22 mouse cellular contexts compared by ENCODE assay signal in the genomic region with DNA sequence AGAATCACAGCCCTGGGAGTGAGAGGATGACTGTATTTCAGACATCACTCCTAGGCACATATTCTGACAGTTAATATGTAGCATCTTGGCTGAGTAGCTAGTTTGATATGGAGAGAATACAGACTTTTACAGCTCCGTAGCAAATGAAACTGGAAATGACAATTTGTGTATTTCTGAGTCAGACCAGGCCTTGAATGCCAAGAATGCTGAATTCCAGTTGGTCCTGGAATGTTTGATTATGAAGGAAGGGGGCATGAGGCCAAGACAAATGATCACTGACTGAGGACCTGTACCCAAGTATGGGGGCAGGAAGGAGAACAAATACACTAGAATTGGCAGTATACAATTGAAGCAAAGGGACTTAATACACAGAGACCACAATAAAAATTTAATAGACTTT. TPM values are rescaled to one million over a fixed set of nuclear protein-coding genes. Genes with fewer than 3 reads are reported as not detected.
DNase-seq lines count a peak whose midpoint lies in the region; TF ChIP-seq lines count a peak whose summit lies in the region.
"Had no signal": no experiment of that assay in that cellular context is flagged by ENCODE, and none has a peak within 500 bp of the region (broad histone marks: within the 10 kb centered on the region; RNA-seq: fewer than 3 reads in every experiment).

No protein-coding gene starts in this region.

- DNase-seq in adrenal gland, postnatal 14 days, result peak; percentile 39
- DNase-seq in adrenal gland, adult 8-10 months, result no peak
- DNase-seq in kidney, postnatal 14 days, result peak; percentile 21
- DNase-seq in kidney, adult 18-20 months, result no peak
- DNase-seq in lung, postnatal 10 days, result peak; percentile 15
- DNase-seq in lung, postnatal 25 days (ENCODE audit: low spot score), result no peak
- DNase-seq in retina, embryonic 14.5 days (ENCODE audit: low spot score), result no peak
- DNase-seq: B cell, adult 2 months; cerebellum, adult 9-10 months; kidney, adult 11 months; left cerebral cortex, postnatal 4 days; right cerebral cortex, postnatal 14 days; spleen, adult 18-20 months had no signal

- peak overlapping the region; percentile 13 for H3K4me2 ChIP-seq in myocyte (ENCODE audit: low read depth)
- H3K4me2 ChIP-seq: heart, embryonic 13.5 days; hindbrain, embryonic 13.5 days; limb, embryonic 15.5 days; liver, embryonic 15.5 days; midbrain, embryonic 13.5 days had no signal

- H3K36me3 ChIP-seq in myocyte (ENCODE audit: control insufficient read depth, insufficient read depth), result no peaks in the 10 kb centered on the region
- H3K36me3 ChIP-seq: G1E; heart, embryonic 13.5 days; hindbrain, embryonic 13.5 days; limb, embryonic 15.5 days; liver, embryonic 15.5 days; midbrain, embryonic 13.5 days had no signal

- no peak overlapping the region for H3ac ChIP-seq in myocyte (ENCODE audit: control insufficient read depth, insufficient read length)

- H3K79me2 ChIP-seq in myocyte (ENCODE audit: control insufficient read depth, insufficient read depth), result no peaks in the 10 kb centered on the region

- no peaks in the 10 kb centered on the region for H3K27me3 ChIP-seq in myocyte (ENCODE audit: control insufficient read depth, insufficient read depth, insufficient read length)
- H3K27me3 ChIP-seq: CH12.LX; heart, embryonic 13.5 days; hindbrain, embryonic 13.5 days; limb, embryonic 15.5 days; liver, embryonic 15.5 days; midbrain, embryonic 13.5 days had no signal

- no peak for TF ChIP-seq POLR2A in myocyte (IDR thresholded peaks at IDR 0.05; ENCODE audit: insufficient read length, low read depth)

- no peak overlapping the region for H3K4me3 ChIP-seq in myocyte
- H3K4me3 ChIP-seq: heart, embryonic 13.5 days; hindbrain, embryonic 13.5 days; limb, embryonic 15.5 days; liver, embryonic 15.5 days; midbrain, embryonic 13.5 days had no signal

TF ChIP-seq in myocyte, 11 proteins besides CTCF, POLR2A, EP300 and RAD21:
- TF ChIP-seq SRF (IDR thresholded peaks at IDR 0.05; ENCODE audit: control insufficient read depth, insufficient read length, low read depth) (no peak), E2F4 (IDR thresholded peaks at IDR 0.05; ENCODE audit: insufficient read depth) (no peak), MYOG (IDR thresholded peaks at IDR 0.05; ENCODE audit: control insufficient read depth in 1 of 3, insufficient read depth in 1 of 3, insufficient read length in 2 of 3, low read depth in 2 of 3) (no peak), MAX (IDR thresholded peaks at IDR 0.05; ENCODE audit: low read depth) (no peak), CEBPB (IDR thresholded peaks at IDR 0.05; ENCODE audit: insufficient read depth, poor library complexity, severe bottlenecking) (no peak), POLR2AphosphoS2 (IDR thresholded peaks at IDR 0.05; ENCODE audit: insufficient read length, low read depth) (no peak), REST (IDR thresholded peaks at IDR 0.05; ENCODE audit: insufficient read depth, insufficient read length) (no peak), TCF3 (IDR thresholded peaks at IDR 0.05; ENCODE audit: insufficient read length, low read depth) (no peak), USF1 (IDR thresholded peaks at IDR 0.05; ENCODE audit: low read depth) (no peak), TCF12 (IDR thresholded peaks at IDR 0.05; ENCODE audit: insufficient read depth, poor library complexity, severe bottlenecking) (no peak), MYOD1 (IDR thresholded peaks at IDR 0.05; ENCODE audit: control insufficient read depth in 1 of 3, insufficient read length in 2 of 3, low read depth in 2 of 3) (no peak)

RNA-seq across cellular contexts. Expression of gene Plcb1, which starts 14.4 kb away (rescaled TPM):
- 46.0 and 56.2 TPM in 2 replicates for total RNA-seq in adrenal gland, postnatal 14 days (2021)
- 100 to 1,000 TPM in 3 of 4 experiments, 10 to 100 TPM in 1; 95.6 to 151 (median 117) TPM for total RNA-seq in adrenal gland, adult 8-10 months (2022)
- polyA plus RNA-seq in myocyte (2012; fragmentation: generic; extraction: Trizol), result 0.76 TPM
- total RNA-seq: CH12.LX had no signal
- polyA plus RNA-seq: activated CD4-positive, CD25-positive, alpha-beta regulatory T cell, adult 4 months; G1E had no signal

Comparison
In these comparisons a context has a peak if more than half of its experiments do, and no peak if none do; other contexts are left out.
1. DNase-seq: peak in adrenal gland, postnatal 14 days (single experiment), kidney, postnatal 14 days (single experiment) and lung, postnatal 10 days (single experiment); none in adrenal gland, adult 8-10 months (single experiment), kidney, adult 18-20 months (single experiment), lung, postnatal 25 days (single experiment) and retina, embryonic 14.5 days (single experiment).